Mouse (Mus musculus): ENCODE results near the gene Bach1. TPM values are rescaled to one million over a fixed set of nuclear protein-coding genes. Genes with fewer than 3 reads are reported as not detected.

Gene Bach1
- polyA plus RNA-seq, 1 experiment from 2014 or later: 13.1 TPM

DNA sequence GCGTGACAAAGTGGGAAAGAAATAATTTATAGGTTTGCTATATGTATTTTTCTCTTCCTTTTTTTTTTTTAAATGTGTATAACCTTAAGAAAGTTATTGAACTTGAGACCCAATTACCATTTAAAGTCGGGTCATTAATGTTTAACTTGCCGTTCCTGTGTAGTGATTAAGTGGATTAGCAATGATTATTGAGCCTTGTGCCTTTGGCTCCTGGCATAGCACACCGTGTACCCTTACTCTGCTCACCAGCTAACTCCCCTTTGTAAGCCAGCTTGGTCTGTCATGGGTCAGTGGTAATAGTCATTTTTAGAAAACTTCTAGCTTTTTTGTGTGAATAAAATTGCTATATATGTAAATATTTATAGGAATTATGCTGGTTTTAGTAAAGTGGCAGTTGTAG is 73.2 kb downstream of the Bach1 start:
- ATAC-seq: no peak
- H3K9ac ChIP-seq (replicated peaks; ENCODE audit: low read depth): no peak overlapping the region
- H3K36me3 ChIP-seq (ENCODE audit: insufficient read depth, low read length): no peaks in the 10 kb centered on the region
- no peak for TF ChIP-seq CTCF (IDR thresholded peaks at IDR 0.05)
- TF ChIP-seq EP300 (IDR thresholded peaks at IDR 0.05): no peak
- no peaks in the 10 kb centered on the region for H3K9me3 ChIP-seq (ENCODE audit: low read length)
- 72% methylated on average over 4 of the region's 4 CpGs for WGBS
- DNase-seq (ENCODE audit: low spot score): no peak
- H3K27ac ChIP-seq (ENCODE audit: low read length): no peak overlapping the region
- no peaks in the 10 kb centered on the region for H3K4me1 ChIP-seq (ENCODE audit: insufficient read depth, low read depth, low read length)
- no peak overlapping the region for H3K4me3 ChIP-seq (ENCODE audit: low read depth, low read length)
- H3K4me2 ChIP-seq (replicated peaks; ENCODE audit: low read depth, low read length): no peak overlapping the region
- no peaks in the 10 kb centered on the region for H3K27me3 ChIP-seq (replicated peaks; ENCODE audit: insufficient read depth, low read length)

DNA sequence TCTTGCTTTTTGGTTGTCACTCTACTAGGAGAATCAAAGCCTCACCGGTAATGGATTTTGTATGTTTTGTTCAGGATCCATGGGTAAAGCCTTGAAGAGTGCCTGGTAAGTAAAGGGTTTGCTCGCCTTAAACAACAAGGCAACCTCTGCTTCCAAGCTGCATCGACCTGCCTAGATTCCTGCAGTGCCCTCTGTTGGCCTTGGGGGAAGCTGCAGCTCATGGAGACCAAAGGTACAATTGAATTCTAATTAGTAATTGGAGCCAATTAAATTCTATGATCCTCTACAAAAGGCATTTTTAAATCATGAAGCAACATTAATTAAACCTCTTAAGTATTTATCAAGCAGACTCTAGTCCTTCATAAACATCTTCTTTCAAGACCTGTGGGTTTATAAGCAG is 75.7 kb downstream of the Bach1 start:
- no peaks in the 10 kb centered on the region for H3K27me3 ChIP-seq (replicated peaks; ENCODE audit: insufficient read depth, low read length)
- no peak overlapping the region for H3K4me2 ChIP-seq (replicated peaks; ENCODE audit: low read depth, low read length)
- H3K36me3 ChIP-seq (ENCODE audit: insufficient read depth, low read length): no peaks in the 10 kb centered on the region
- ATAC-seq (no peak), DNase-seq (ENCODE audit: low spot score) (no peak)
- no peaks in the 10 kb centered on the region for H3K4me1 ChIP-seq (ENCODE audit: insufficient read depth, low read depth, low read length)
- no peak overlapping the region for H3K27ac ChIP-seq (ENCODE audit: low read length)
- H3K4me3 ChIP-seq (ENCODE audit: low read depth, low read length): no peak overlapping the region
- no peaks in the 10 kb centered on the region for H3K9me3 ChIP-seq (ENCODE audit: low read length)
- 59% methylated on average over 3 of the region's 3 CpGs for WGBS
- TF ChIP-seq EP300 (IDR thresholded peaks at IDR 0.05): no peak
- peak; percentile 61 for TF ChIP-seq CTCF (IDR thresholded peaks at IDR 0.05)
- no peak overlapping the region for H3K9ac ChIP-seq (replicated peaks; ENCODE audit: low read depth)

GRCm38 (mm10) chr16:87777373-87777772 is 78.6 kb downstream of the Bach1 start:
- 79% methylated on average over 4 of the region's 4 CpGs for WGBS
- H3K36me3 ChIP-seq (ENCODE audit: insufficient read depth, low read length): no peaks in the 10 kb centered on the region
- TF ChIP-seq EP300 (IDR thresholded peaks at IDR 0.05): no peak
- TF ChIP-seq CTCF (IDR thresholded peaks at IDR 0.05): no peak
- H3K27me3 ChIP-seq (replicated peaks; ENCODE audit: insufficient read depth, low read length): no peaks in the 10 kb centered on the region
- DNase-seq (ENCODE audit: low spot score) (no peak), ATAC-seq (no peak)
- H3K27ac ChIP-seq (ENCODE audit: low read length): no peak overlapping the region
- H3K9ac ChIP-seq (replicated peaks; ENCODE audit: low read depth): no peak overlapping the region
- H3K4me1 ChIP-seq (ENCODE audit: insufficient read depth, low read depth, low read length): no peaks in the 10 kb centered on the region
- H3K4me3 ChIP-seq (ENCODE audit: low read depth, low read length): no peak overlapping the region
- H3K9me3 ChIP-seq (ENCODE audit: low read length): no peaks in the 10 kb centered on the region
- no peak overlapping the region for H3K4me2 ChIP-seq (replicated peaks; ENCODE audit: low read depth, low read length)

DNA sequence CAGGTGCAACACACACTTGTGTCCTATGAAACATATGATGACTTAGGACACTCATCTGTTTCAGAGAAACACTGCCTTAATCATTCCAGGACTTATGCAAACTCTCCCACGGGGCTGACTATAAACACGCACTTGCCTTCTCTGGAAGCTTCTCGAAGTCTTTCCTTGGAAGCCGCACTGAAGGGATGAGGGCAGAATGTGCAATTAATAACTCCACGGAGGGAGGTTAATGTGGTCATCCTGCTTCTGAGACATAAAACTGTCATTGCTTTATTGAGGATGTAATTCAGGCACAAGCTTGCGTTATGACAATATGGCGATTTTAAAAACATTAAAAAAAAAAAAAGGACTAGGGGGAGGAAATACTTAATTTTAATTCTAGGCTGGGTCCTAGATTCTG is 82.9 kb downstream of the Bach1 start:
- ATAC-seq (no peak), DNase-seq (ENCODE audit: low spot score) (no peak)
- WGBS: 42% methylated on average over 7 of the region's 7 CpGs
- Histone ChIP-seq H3K4me1 (ENCODE audit: insufficient read depth, low read depth, low read length) (no peaks in the 10 kb centered on the region), H3K9me3 (ENCODE audit: low read length) (no peaks in the 10 kb centered on the region), H3K4me2 (replicated peaks; ENCODE audit: low read depth, low read length) (no peak overlapping the region), H3K4me3 (ENCODE audit: low read depth, low read length) (no peak overlapping the region), H3K9ac (replicated peaks; ENCODE audit: low read depth) (no peak overlapping the region), H3K27me3 (replicated peaks; ENCODE audit: insufficient read depth, low read length) (no peaks in the 10 kb centered on the region), H3K36me3 (ENCODE audit: insufficient read depth, low read length) (no peaks in the 10 kb centered on the region), H3K27ac (ENCODE audit: low read length) (no peak overlapping the region)
- TF ChIP-seq EP300 (IDR thresholded peaks at IDR 0.05) (no peak), CTCF (IDR thresholded peaks at IDR 0.05) (no peak)

Other genes starting within 250 kb of the Bach1 start
- 41.0 and 43.5 TPM in 2 replicates for gene Usp16, start 244.2 kb upstream of the Bach1 start, polyA plus RNA-seq (2015; fragmentation: Nextera tagmentation; extraction: Ambion mirVana)
- 141 and 159 TPM in 2 replicates for gene Cct8, start 203.1 kb upstream of the Bach1 start, polyA plus RNA-seq (2015; fragmentation: Nextera tagmentation; extraction: Ambion mirVana)
- gene Map3k7cl, start 145.6 kb upstream of the Bach1 start, polyA plus RNA-seq (2015; fragmentation: Nextera tagmentation; extraction: Ambion mirVana): 0.37 and 0.38 TPM in 2 replicates